17 mouse cellular contexts compared by ENCODE assay signal in the genomic region with DNA sequence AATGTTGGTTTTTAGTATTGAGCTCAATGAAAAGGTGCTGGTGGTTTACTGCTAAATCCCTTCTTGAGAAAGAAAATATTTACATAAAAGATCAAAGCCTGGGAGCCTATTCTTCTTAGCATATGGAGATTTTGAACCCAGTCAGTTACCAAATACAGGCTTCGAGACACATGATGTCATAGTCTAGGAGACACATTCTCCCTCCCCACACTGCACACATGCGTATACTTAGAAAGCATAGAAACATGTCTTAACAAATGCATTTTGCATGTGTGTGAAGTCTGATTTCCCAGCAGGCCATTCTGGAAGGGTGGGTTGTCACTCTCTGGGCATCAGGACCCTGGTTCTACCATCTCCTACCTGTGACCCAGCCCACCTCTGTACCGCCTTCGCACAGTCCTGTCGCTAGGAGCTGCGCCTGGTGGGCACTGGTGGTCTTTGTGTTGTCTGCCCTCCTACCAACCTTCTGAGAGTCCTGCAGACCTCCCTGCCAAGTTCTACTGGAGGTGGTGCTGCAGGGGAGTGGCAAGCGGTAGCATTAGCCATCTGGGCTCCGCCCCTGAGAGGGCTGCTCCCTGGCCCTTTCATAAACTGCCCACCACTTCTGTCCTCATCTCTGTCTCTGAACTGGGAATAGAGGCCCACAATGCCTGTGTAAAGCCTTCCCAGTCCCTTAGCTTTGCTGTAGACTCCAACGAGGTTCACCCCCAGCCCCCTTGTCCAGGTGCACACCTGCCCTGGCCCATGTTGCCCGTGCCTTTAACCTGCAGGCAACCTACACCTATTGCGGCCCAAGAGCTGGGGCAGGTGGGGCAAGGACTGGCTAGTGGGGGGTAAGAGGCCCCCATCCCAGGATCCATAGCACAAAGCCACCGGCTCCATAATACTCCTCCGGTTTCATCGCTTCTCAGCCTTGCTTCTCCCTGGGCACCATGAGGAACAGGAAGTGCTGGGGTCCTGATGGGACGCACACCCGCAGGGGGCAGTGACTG. TPM values are rescaled to one million over a fixed set of nuclear protein-coding genes. Genes with fewer than 3 reads are reported as not detected.
DNase-seq lines count a peak whose midpoint lies in the region; ATAC-seq lines count a peak whose summit lies in the region.
"Not testable (repeated sequence)": the region's sequence is repeated elsewhere in the genome, so short reads cannot be mapped to it uniquely, and the experiment has no call there.
"Had no signal": no experiment of that assay in that cellular context is flagged by ENCODE, and none has a peak within 500 bp of the region (broad histone marks: within the 10 kb centered on the region; RNA-seq: fewer than 3 reads in every experiment).

No protein-coding gene starts in this region.

- H3K27ac ChIP-seq in forebrain, embryonic 13.5 days; hindbrain, embryonic 11.5 days (ENCODE audit: low read depth, low read length); intestine, embryonic 15.5 days; neural tube, embryonic 14.5 days (ENCODE audit: low read depth, low read length): not testable (repeated sequence)
- H3K27ac ChIP-seq in limb, embryonic 13.5 days = peak overlapping the region; percentile 81
- H3K27ac ChIP-seq in midbrain, embryonic 10.5 days (replicated peaks) = peak overlapping the region; percentile 63; the same call in 1 of the 2 replicates

- H3K9me3 ChIP-seq in forebrain, embryonic 13.5 days (replicated peaks); hindbrain, embryonic 11.5 days (ENCODE audit: control insufficient read depth, low read length); intestine, embryonic 15.5 days; limb, embryonic 13.5 days; midbrain, embryonic 10.5 days (replicated peaks); neural tube, embryonic 14.5 days (ENCODE audit: control insufficient read depth, low read length): not testable (repeated sequence)

- not testable (repeated sequence) for H3K4me1 ChIP-seq in forebrain, embryonic 13.5 days; hindbrain, embryonic 11.5 days (replicated peaks; ENCODE audit: control insufficient read depth, insufficient read depth, low read length); intestine, embryonic 15.5 days (replicated peaks); neural tube, embryonic 14.5 days (ENCODE audit: control insufficient read depth, insufficient read depth, low read length)
- peaks cover 18% of the 10 kb centered on the region for H3K4me1 ChIP-seq in limb, embryonic 13.5 days
- H3K4me1 ChIP-seq in midbrain, embryonic 10.5 days = peaks cover 22% of the 10 kb centered on the region

- H3K9ac ChIP-seq in forebrain, embryonic 13.5 days; hindbrain, embryonic 11.5 days (ENCODE audit: low read depth, low read length); intestine, embryonic 15.5 days; limb, embryonic 13.5 days; neural tube, embryonic 14.5 days (replicated peaks; ENCODE audit: low read depth, low read length): not testable (repeated sequence)

- H3K36me3 ChIP-seq in forebrain, embryonic 13.5 days (ENCODE audit: poor library complexity, severe bottlenecking); hindbrain, embryonic 11.5 days (ENCODE audit: control insufficient read depth, insufficient read depth, low read length); intestine, embryonic 15.5 days; limb, embryonic 13.5 days; midbrain, embryonic 10.5 days; neural tube, embryonic 14.5 days (ENCODE audit: control insufficient read depth, insufficient read depth, low read length): not testable (repeated sequence)

- H3K27me3 ChIP-seq in forebrain, embryonic 13.5 days; hindbrain, embryonic 11.5 days (ENCODE audit: control insufficient read depth, insufficient read depth, low read length); intestine, embryonic 15.5 days (replicated peaks); limb, embryonic 13.5 days; midbrain, embryonic 10.5 days (ENCODE audit: low read depth, poor library complexity, severe bottlenecking); neural tube, embryonic 14.5 days (ENCODE audit: control insufficient read depth, insufficient read depth, low read length): not testable (repeated sequence)

- not testable (repeated sequence) for H3K4me2 ChIP-seq in forebrain, embryonic 13.5 days; hindbrain, embryonic 11.5 days (replicated peaks; ENCODE audit: low read depth, low read length); intestine, embryonic 15.5 days (replicated peaks); neural tube, embryonic 14.5 days (ENCODE audit: low read depth, low read length)
- peak overlapping the region; percentile 16 for H3K4me2 ChIP-seq in limb, embryonic 13.5 days (replicated peaks)

- ATAC-seq in forebrain, embryonic 13.5 days = peak; percentile 27
- peak; percentile 41; the same call in 1 of the 2 replicates for ATAC-seq in hindbrain, embryonic 11.5 days (ENCODE audit: low FRiP score)
- 0 out of 2 replicates have a peak, but pooled peaks have one; percentile 22 for ATAC-seq in intestine, embryonic 15.5 days
- ATAC-seq in limb, embryonic 13.5 days (ENCODE audit: low FRiP score, low read depth) = 0 out of 2 replicates have a peak, but pooled peaks have one; percentile 26
- 0 out of 2 replicates have a peak, but pooled peaks have one; percentile 34 for ATAC-seq in neural tube, embryonic 14.5 days (ENCODE audit: low read depth)

- peak; percentile 33 for DNase-seq in ZHBTc4 (ENCODE audit: low read depth, low spot score)
- DNase-seq in hindbrain, embryonic 11.5 days (ENCODE audit: low spot score); midbrain, embryonic 10.5 days (ENCODE audit: low spot score): not testable (repeated sequence)

- 75% methylated on average over 16 of the region's 16 CpGs for WGBS in forebrain, embryonic 13.5 days
- 65% methylated on average over 14 of the region's 16 CpGs for WGBS in hindbrain, embryonic 11.5 days
- WGBS in intestine, embryonic 15.5 days = 66% methylated on average over 14 of the region's 16 CpGs
- 57% methylated on average over 15 of the region's 16 CpGs for WGBS in limb, embryonic 13.5 days
- WGBS in midbrain, embryonic 10.5 days = 61% methylated on average over 15 of the region's 16 CpGs
- 68% methylated on average over 13 of the region's 16 CpGs for WGBS in neural tube, embryonic 14.5 days

- not testable (repeated sequence) for H3K4me3 ChIP-seq in forebrain, embryonic 13.5 days; hindbrain, embryonic 11.5 days (ENCODE audit: low read depth, low read length); intestine, embryonic 15.5 days (replicated peaks); limb, embryonic 13.5 days; midbrain, embryonic 10.5 days; neural tube, embryonic 14.5 days (ENCODE audit: low read depth, low read length)

RNA-seq across cellular contexts. Expression of gene H2al2a, which starts 56.6 kb away (rescaled TPM):
- not detected in 2 replicates for polyA plus RNA-seq in forebrain, embryonic 13.5 days (2015; fragmentation: Nextera tagmentation; extraction: Ambion mirVana)
- polyA plus RNA-seq in hindbrain, embryonic 11.5 days (2014; fragmentation: Nextera tagmentation; extraction: Ambion mirVana) = not detected in 2 replicates
- polyA plus RNA-seq in intestine, embryonic 15.5 days (2015; fragmentation: Nextera tagmentation; extraction: Ambion mirVana) = not detected in 2 replicates
- polyA plus RNA-seq in limb, embryonic 13.5 days (2015; fragmentation: Nextera tagmentation; extraction: Ambion mirVana) = not detected in 2 replicates
- not detected in 2 replicates for polyA plus RNA-seq in midbrain, embryonic 10.5 days (2016; fragmentation: Nextera tagmentation; extraction: Ambion mirVana)
- not detected in 2 replicates for polyA plus RNA-seq in neural tube, embryonic 14.5 days (2014; fragmentation: Nextera tagmentation; extraction: Ambion mirVana)
- polyA plus RNA-seq: adrenal gland, adult 2 months; CD4-positive, CD25-positive, alpha-beta regulatory T cell, adult 4 months; forebrain, embryonic 16.5 days; heart, embryonic 13.5 days; hindbrain, embryonic 12.5 days; kidney, postnatal 0 days; large intestine, adult 2 months; liver, embryonic 11.5 days; midbrain, postnatal 0 days; thymus, postnatal 0 days had no signal
